Mouse (Mus musculus) MN1 (cell line): ENCODE measurements around the gene Tenm3.
"Not testable (repeated sequence)": the region's sequence is repeated elsewhere in the genome, so short reads cannot be mapped to it uniquely, and the experiment has no call there.

Source experiments
- DNase-seq: peaks from one replicate; pipeline ENCODE4 v3.0.0-alpha.2; 2016; ENCODE audit warnings: low spot score

The Tenm3 gene

DNA sequence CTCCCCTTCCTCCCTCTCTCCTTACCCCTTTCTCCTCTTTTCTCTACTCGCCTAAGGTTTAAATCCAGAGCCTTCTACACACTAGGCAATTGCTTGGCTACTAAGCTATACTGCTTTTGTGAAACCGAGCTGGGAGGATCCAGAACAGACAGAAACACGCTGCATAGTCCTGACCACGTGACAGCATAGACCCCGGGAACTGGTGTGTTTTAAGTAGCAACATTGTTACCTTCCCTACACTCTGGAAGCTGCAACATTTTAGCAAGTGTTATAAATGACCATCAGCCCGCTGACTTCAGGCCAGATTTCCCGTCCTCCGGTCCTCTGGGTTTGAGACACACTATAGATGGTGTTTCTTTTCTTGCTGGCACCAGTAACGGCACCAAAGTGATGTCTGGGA lies 640.1 kb downstream of the Tenm3 start:
- no peak for DNase-seq

GRCm38 (mm10) chr8:48203161-48203560 lies 640.6 kb downstream of the Tenm3 start:
- DNase-seq = no peak

DNA sequence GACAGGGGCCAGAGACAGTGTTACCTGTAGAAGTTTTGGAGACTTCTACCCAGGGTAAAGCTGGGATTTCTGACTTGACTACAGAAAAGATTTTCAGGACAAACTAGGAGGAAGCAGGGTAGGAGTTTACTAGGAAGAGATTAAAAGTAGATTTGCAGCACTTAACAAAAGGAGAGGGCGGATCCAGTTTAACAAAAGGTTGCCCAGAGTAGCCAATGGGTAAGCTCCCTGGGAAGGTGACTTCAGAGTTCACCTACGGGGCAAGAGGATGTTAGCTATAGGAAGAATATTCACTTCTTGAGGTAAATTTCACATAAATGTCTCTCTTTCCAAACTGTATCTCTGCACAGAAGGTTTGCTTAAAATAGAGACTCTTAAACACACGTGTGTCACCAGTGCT lies 641.1 kb downstream of the Tenm3 start:
- no peak for DNase-seq

- no peak for DNase-seq
These were observed 644.6 kb downstream of the Tenm3 start for GRCm38 (mm10) chr8:48199171-48199570.

- no peak for DNase-seq
These were observed 647.8 kb downstream of the Tenm3 start for GRCm38 (mm10) chr8:48195971-48196370.

- no peak for DNase-seq
These were observed 655.2 kb downstream of the Tenm3 start for GRCm38 (mm10) chr8:48188586-48188985.

DNA sequence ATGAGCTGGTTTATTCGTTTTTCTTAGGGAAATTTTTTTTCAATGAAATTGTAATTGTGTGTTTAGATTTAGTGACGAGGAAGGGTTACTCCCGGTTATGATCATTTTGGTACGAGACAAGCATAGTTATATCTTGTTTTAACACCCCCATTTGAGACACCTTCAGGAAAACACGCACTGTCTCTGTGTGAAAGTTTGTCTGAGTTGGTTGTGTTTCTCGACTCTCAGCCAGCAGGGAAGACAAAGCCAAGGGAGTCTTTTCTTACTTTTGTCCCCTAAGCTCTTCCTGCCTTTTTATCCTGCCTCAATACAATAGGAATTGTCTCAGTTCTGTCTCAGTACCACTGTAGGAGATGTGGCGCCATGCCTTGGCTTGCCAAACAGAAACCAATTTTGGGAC lies 660.0 kb downstream of the Tenm3 start:
- no peak for DNase-seq

- no peak for DNase-seq
These were observed 662.8 kb downstream of the Tenm3 start for GRCm38 (mm10) chr8:48181000-48181399.

DNA sequence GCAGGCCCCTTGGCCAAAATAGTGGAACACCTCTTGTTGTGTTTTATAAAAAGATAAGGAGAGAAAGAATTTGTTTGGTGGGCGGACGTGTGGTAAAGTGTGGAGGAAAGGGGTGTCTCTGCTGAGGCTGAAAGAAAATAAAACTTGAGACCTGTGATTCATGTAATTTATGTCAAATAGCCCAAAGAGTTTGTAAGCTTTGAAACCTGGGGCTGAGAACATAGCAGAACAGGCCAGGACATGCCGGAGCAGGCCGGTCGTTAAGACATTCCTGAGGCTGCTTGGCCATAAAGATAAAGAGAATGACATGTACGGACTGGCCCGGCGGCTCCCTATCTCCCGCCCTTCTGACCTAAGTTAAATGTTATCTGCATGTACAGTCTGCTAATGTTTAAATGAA lies 663.6 kb downstream of the Tenm3 start:
- not testable (repeated sequence) for DNase-seq

- no peak for DNase-seq
These were observed 664.8 kb downstream of the Tenm3 start for GRCm38 (mm10) chr8:48178993-48179392.

DNA sequence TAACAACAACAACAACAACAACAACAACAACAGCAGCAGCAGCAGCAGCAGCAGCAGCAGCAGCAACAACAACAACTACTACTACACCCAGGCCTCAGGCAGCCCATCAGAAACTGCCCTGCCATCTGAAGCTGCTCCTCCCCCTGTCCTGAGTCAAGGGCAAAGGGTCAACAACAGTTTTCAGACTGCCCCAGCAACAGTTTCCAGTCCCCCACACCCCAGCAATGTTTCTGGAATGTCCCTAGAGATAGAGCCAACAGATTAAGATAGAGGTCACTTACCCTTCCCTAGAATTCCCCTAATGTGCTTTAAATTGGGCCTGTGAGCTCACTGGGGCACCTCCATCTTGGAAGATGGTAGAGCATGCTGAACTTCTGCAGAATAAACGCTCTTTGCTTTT lies 665.9 kb downstream of the Tenm3 start:
- no peak for DNase-seq
